Mouse (Mus musculus) frontal cortex, postnatal 10 days (tissue): ENCODE measurements at regions not wholly inside any gene's neighbourhood (a gene's known extent, or its start where the extent isn't known, plus 50 kb on each side); places are given as distances from the start of the nearest gene placed in this dataset.
A peak's percentile ranks its signal among the peaks of the same experiment; 100 is the strongest.

Experiments
- DNase-seq, 2 experiments: peaks; one replicate each; pipeline ENCODE4 v3.0.0; 2022; ENCODE audit warnings: low spot score in 2 of 2, mixed read lengths in 1 of 2

GRCm38 (mm10) chr12:42987018-42987606, 1223.0 kb downstream of the Dnajb9 start:
- peak; percentile 26 to 27 for DNase-seq

- DNase-seq, result no peak
Observed at GRCm38 (mm10) chr12:42986505-42986904, 1223.6 kb downstream of the Dnajb9 start.

- no peak for DNase-seq
Observed at GRCm38 (mm10) chr12:42986096-42986495, 1224.0 kb downstream of the Dnajb9 start.

GRCm38 (mm10) chr12:42978828-42979227, 1231.3 kb downstream of the Dnajb9 start:
- no peak for DNase-seq

GRCm38 (mm10) chr12:42972766-42973165, 1237.4 kb downstream of the Dnajb9 start:
- no peak for DNase-seq

GRCm38 (mm10) chr12:42961535-42961934, 1248.6 kb downstream of the Dnajb9 start:
- no peak for DNase-seq

GRCm38 (mm10) chr12:42947961-42948360, 1262.2 kb downstream of the Dnajb9 start:
- DNase-seq, result no peak

GRCm38 (mm10) chr12:42914374-42914773, 1295.8 kb downstream of the Dnajb9 start:
- no peak for DNase-seq
